Mouse (Mus musculus) liver, embryonic 15.5 days (tissue): ENCODE measurements around the gene Uevld. TPM values are rescaled to one million over a fixed set of nuclear protein-coding genes. Genes with fewer than 3 reads are reported as not detected.
"Not testable (repeated sequence)": the region's sequence is repeated elsewhere in the genome, so short reads cannot be mapped to it uniquely, and the experiment has no call there.

ENCODE experiments used
- ATAC-seq: fragments of 200-750 bp; cut with Nextera tagmentation; 2 replicates; pipeline ENCODE4 v1.8.0; 2017; ENCODE audit warnings: moderate number of reproducible peaks, mild to moderate bottlenecking, moderate library complexity; ENCODE audit not compliant: insufficient read depth
- H3K27ac ChIP-seq: fragments of 300-500 bp; sonication (generic); replicated peaks from 2 replicates; pipeline ENCODE4 v1.5.1; 2015; ENCODE audit warnings: mild to moderate bottlenecking, inconsistent platforms
- H3K27me3 ChIP-seq: fragments of 300-500 bp; sonication (generic); 2 replicates; pipeline ENCODE4 v1.6.1; 2015; ENCODE audit warnings: mild to moderate bottlenecking, inconsistent platforms
- H3K36me3 ChIP-seq: fragments of 300-500 bp; sonication (generic); replicated peaks from 2 replicates; pipeline ENCODE4 v1.6.1; 2015; ENCODE audit warnings: moderate library complexity, mild to moderate bottlenecking, inconsistent platforms
- H3K4me1 ChIP-seq: fragments of 300-500 bp; sonication (generic); replicated peaks from 2 replicates; pipeline ENCODE4 v1.6.1; 2015; ENCODE audit warnings: inconsistent platforms
- H3K4me2 ChIP-seq: fragments of 300-500 bp; sonication (generic); 2 replicates; pipeline ENCODE4 v1.6.1; 2015; ENCODE audit warnings: moderate library complexity, mild to moderate bottlenecking, inconsistent platforms
- H3K4me3 ChIP-seq: fragments of 300-500 bp; sonication (generic); replicated peaks from 2 replicates; pipeline ENCODE4 v1.5.1; 2015; ENCODE audit warnings: mild to moderate bottlenecking, inconsistent platforms
- H3K9ac ChIP-seq: fragments of 300-500 bp; sonication (generic); 2 replicates; pipeline ENCODE4 v1.6.1; 2015; ENCODE audit warnings: moderate library complexity, mild to moderate bottlenecking, inconsistent platforms
- H3K9me3 ChIP-seq: fragments of 300-500 bp; sonication (generic); replicated peaks from 2 replicates; pipeline ENCODE4 v1.6.1; 2016; ENCODE audit warnings: inconsistent platforms
- WGBS: fragments of 180-500 bp; shearing (Covaris S2); methylation state at CpG from one replicate; pipeline ENCODE4 v1.1.7; 2015; ENCODE audit warnings: mixed read lengths; ENCODE audit not compliant: insufficient replicate concordance; 5-methylcytosine and 5-hydroxymethylcytosine counted together
- polyA plus RNA-seq: library from polyadenylated mRNA; unstranded; fragments of >200 nt; fragmentation: Nextera tagmentation; extraction: Ambion mirVana; gene quantifications from 2 replicates; pipeline ENCODE4 v1.2.1, GENCODE M21; 2015

The Uevld gene
- polyA plus RNA-seq, 1 experiment from 2014 or later, result 5.8 TPM

DNA sequence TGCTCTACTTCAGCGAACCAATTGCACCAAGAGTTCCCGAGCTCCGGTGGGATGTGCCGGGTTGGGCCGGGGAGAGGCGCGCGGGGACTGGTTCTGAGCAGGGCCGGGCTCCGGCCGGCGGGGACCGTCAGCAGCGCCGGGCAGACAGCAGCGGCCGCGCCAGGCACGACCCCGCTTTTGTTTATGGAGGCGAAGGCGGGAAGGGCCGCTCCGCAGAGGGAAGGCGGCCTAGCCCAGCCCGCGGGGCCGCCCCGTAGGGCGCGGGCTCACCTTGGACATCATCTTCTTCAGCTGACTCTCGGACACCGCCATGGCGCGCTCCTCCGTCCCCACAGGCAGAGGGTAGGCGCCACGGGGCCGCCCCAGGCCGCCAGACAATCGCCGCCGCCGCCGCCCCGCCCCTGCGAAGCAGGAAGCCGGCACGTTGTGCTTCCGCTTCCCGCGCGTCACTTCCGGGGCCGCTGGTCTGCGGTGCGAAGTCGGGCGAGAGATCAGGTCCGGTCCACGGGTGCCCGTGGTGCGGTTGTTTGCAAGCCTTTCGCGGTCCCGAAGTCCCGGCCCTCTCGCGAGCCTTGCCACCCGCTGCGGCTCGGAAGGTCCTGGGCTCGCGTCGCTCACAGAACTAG is 38.7 kb downstream of the Uevld start, which contains the start of gene Tsg101:
Gene Tsg101 (minus strand): TSS at position 419 of the 626 bp plus-strand sequence.
- peak within 1 kb of the TSS; percentile 87 for H3K4me2 ChIP-seq
- H3K4me3 ChIP-seq, result peak within 1 kb of the TSS; percentile 99
- no peaks in the 10 kb centered on the region; the same call in 1 of the 2 replicates for H3K36me3 ChIP-seq
- no peaks in the 10 kb centered on the region for H3K9me3 ChIP-seq
- H3K9ac ChIP-seq, result peak within 1 kb of the TSS; percentile 92
- peaks cover 35% of the 10 kb centered on the region for H3K4me1 ChIP-seq
- WGBS, result under 1% methylated on average over 75 of the region's 75 CpGs
- ATAC-seq, result peak; percentile 92
- peak within 1 kb of the TSS; percentile 93 for H3K27ac ChIP-seq
- no peaks in the 10 kb centered on the region for H3K27me3 ChIP-seq

DNA sequence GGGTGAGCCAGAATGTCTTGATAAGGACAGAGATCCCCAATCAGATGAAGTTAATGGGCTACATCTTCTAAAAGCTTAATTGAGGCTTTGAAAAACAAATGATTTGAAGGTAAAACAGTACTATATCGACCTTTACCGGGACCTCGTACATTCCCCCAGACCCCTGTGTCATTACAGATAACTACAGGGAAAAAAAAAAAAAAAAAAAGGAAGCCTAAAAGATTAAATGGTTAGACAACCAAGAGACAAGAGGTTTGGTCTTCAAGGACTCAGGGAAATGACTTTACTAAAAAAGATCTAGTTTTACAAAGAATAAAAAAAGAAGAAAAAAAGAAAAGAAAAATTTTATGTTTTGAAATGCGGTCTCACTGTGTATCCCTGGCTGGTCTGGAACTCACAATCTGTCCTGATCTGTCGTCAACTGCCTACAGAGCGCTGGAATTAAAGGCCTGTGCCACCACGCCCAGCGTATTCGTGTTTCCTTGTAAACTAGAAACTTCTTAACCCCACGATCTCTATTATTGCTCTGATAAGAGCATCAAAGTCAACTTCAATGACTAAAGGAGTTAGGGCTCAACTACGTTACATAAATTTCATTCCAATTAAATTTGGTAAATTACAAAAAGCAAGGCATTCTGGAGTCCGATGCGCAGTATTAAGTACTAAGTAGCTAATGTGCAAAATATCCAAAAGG is 39.5 kb downstream of the Uevld start:
- ATAC-seq, result no peak
- Histone ChIP-seq H3K9ac (peak overlapping the region; percentile 92), H3K9me3 (no peaks in the 10 kb centered on the region), H3K4me1 (peaks cover 34% of the 10 kb centered on the region), H3K36me3 (no peaks in the 10 kb centered on the region; the same call in 1 of the 2 replicates), H3K27me3 (no peaks in the 10 kb centered on the region), H3K4me2 (peak overlapping the region; percentile 87), H3K27ac (peak overlapping the region; percentile 93), H3K4me3 (peak overlapping the region; percentile 99)
- WGBS, result 4% methylated on average over 13 of the region's 13 CpGs

DNA sequence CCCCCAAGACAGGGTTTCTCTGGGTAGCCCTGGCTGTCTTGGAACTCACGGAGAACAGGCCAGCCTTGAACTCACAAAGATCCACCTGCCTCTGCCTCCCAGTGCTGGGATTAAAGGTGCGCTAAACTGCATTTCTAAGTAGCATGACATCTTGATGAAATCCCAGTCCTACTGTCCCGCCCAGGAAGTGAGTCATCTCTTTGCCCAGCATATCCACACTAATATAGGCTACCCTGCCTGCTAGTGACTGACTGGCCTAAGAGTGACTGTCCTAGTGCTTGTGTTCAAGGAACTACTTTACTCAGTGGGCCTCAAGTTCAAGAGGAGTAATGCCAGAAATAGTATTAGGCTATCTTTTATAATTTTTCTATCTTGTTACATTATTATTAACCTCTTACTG is 42.0 kb downstream of the Uevld start:
- H3K27me3 ChIP-seq, result no peaks in the 10 kb centered on the region
- no peak for ATAC-seq
- H3K27ac ChIP-seq, result no peak overlapping the region
- no peaks in the 10 kb centered on the region for H3K9me3 ChIP-seq
- no peak overlapping the region for H3K4me3 ChIP-seq
- H3K4me1 ChIP-seq, result peaks cover 34% of the 10 kb centered on the region
- peaks cover 17% of the 10 kb centered on the region for H3K36me3 ChIP-seq
- no peak overlapping the region for H3K4me2 ChIP-seq
- H3K9ac ChIP-seq, result no peak overlapping the region
- WGBS, result 72% methylated on average over 3 of the region's 3 CpGs

DNA sequence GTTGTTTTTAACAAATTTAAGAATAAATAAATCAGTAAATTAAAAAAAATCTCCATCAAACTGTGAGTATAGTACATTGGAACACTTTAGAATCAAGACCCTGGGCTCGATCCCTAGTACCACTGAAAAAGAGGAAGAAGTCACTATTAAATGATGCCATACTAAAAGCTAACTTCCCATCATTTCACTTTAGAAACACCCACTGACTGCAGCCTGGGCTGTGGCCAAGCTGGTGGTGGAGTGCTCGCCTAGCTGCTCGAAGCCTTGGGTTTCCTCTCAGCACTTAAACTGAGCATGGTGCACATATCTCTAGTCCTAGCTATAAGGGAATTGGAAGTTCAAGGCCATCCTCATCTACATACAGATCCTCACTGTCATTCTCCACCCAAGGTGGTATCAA is 47.1 kb downstream of the Uevld start:
- H3K4me2 ChIP-seq, result no peak overlapping the region
- no peak overlapping the region for H3K4me3 ChIP-seq
- H3K9ac ChIP-seq, result no peak overlapping the region
- H3K27me3 ChIP-seq, result no peaks in the 10 kb centered on the region
- peaks cover 65% of the 10 kb centered on the region for H3K36me3 ChIP-seq
- no peaks in the 10 kb centered on the region for H3K9me3 ChIP-seq
- no peak overlapping the region for H3K27ac ChIP-seq
- ATAC-seq, result no peak
- 74% methylated on average over 3 of the region's 3 CpGs for WGBS
- peaks cover under 1% of the 10 kb centered on the region; the same call in 1 of the 2 replicates for H3K4me1 ChIP-seq

DNA sequence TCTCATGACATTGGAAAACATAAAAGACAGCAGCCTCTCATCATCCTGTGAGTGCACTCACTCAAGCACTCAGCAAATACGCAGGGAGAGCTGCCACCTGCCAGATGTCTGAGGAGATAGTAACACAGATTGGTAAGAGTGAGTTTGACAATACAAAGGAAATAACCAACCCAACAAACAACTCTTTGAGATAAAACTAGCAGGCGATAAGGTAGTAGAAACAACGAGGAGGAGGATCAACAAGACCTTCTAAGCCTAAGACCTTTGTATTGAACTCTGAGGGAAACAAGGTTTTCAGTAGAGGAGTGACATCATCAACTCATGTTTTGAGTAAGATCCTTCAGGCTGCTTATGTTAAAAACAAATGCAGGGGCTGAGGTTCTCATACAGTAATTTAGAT is 59.0 kb downstream of the Uevld start:
- no peak overlapping the region for H3K9ac ChIP-seq
- ATAC-seq, result no peak
- H3K27me3 ChIP-seq, result no peaks in the 10 kb centered on the region
- H3K36me3 ChIP-seq, result peaks cover 65% of the 10 kb centered on the region
- no peaks in the 10 kb centered on the region for H3K9me3 ChIP-seq
- no peak overlapping the region for H3K4me2 ChIP-seq
- no peak overlapping the region for H3K27ac ChIP-seq
- no peaks in the 10 kb centered on the region for H3K4me1 ChIP-seq
- 32% methylated on average over 3 of the region's 3 CpGs for WGBS
- no peak overlapping the region for H3K4me3 ChIP-seq

DNA sequence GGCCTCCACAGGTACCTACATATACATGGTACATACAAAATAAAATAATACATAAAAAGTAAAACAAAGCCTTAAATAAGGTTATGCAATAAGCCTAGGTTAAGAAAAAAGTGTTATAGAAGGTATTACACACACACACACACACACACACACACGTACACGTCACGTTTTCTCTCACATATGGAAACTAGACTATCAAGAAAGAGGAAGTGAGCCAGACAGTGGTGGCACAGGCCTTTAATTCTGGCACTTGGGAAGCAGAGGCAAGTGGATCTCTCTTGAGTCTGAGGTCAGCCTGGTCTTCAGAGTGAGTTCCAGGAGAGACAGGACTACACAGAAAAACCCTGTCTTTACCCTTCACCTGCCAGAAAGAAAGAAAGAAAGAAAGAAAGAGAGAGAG is 62.8 kb downstream of the Uevld start:
- no peak overlapping the region for H3K9ac ChIP-seq

DNA sequence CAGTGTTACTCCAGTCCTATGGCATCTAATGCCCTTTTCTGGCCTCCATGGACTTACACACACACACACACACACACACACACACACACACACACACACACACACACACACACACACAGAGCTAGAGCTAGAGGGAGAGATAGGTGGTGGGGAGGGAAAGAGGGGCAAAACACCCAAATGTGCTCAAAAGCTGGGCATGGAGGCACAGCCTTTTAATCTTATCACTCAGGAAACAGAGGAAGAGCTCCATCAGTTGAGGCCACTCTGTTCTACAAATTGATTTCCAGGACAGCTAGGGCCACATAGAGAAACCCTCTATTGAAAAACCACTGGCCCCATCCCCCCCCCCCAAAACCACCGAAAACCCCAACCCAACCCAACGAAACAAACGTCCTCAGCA is 75.0 kb downstream of the Uevld start:
- Histone ChIP-seq H3K36me3 (peaks cover 28% of the 10 kb centered on the region), H3K4me2 (no peak overlapping the region), H3K27me3 (no peaks in the 10 kb centered on the region), H3K4me1 (peaks cover 16% of the 10 kb centered on the region), H3K9me3 (no peaks in the 10 kb centered on the region), H3K9ac (no peak overlapping the region), H3K27ac (no peak overlapping the region), H3K4me3 (no peak overlapping the region)
- WGBS, result 19% methylated on average over 3 of the region's 3 CpGs
- 0 out of 2 replicates have a peak, but pooled peaks have one; percentile 25 for ATAC-seq

More for the DNA sequence above, 62.8 kb downstream of the Uevld start:
- Histone ChIP-seq H3K9me3 (no peaks in the 10 kb centered on the region), H3K4me1 (no peaks in the 10 kb centered on the region), H3K4me2 (no peak overlapping the region), H3K27me3 (no peaks in the 10 kb centered on the region), H3K36me3 (peaks cover 66% of the 10 kb centered on the region), H3K27ac (no peak overlapping the region), H3K4me3 (no peak overlapping the region)
- no peak for ATAC-seq
- 59% methylated on average over 3 of the region's 3 CpGs for WGBS

DNA sequence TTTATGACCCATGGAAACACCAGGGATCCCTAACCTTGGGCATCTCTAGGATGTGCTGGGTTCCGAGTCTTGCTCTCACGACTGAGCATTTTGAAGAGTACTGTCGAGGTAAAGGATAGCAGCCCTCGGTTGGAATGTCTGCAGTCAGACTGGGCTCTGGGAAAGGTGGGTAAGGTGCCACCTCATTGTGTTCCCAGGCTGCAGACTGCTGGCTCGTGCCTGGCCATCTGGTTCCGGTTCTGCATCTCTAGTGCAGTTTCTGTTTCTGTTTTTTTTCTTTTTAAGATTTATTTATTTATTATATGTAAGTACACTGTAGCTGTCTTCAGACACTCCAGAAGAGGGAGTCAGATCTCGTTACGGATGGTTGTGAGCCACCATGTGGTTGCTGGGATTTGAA is 76.4 kb downstream of the Uevld start:
- not testable (repeated sequence) for ATAC-seq
- 70% methylated on average over 8 of the region's 8 CpGs for WGBS

DNA sequence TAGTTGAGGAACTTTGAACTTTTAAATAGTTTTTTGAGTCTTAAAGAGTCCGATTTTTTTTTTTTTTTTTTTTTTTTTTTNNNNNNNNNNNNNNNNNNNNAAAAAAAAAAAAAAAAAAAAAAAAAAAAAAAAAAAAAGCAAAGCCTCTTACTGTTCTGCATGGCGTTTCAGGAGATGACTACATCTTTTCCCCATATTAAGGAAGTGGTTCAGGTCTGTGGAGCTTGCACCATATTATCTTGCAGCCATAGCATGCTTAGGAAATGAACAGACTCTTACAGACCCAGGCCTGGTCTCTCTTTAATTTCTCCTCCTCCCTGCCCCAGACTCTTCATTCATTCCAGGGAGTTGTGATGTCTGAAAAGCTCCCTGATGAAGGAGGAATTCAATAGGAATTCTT is 77.3 kb downstream of the Uevld start:
- H3K4me1 ChIP-seq, result peaks cover 24% of the 10 kb centered on the region
- no peaks in the 10 kb centered on the region for H3K27me3 ChIP-seq
- H3K9me3 ChIP-seq, result no peaks in the 10 kb centered on the region
- no peak overlapping the region for H3K4me3 ChIP-seq
- H3K4me2 ChIP-seq, result no peak overlapping the region
- 48% methylated on average over 2 of the region's 2 CpGs for WGBS
- no peak overlapping the region for H3K9ac ChIP-seq
- no peak overlapping the region for H3K27ac ChIP-seq
- H3K36me3 ChIP-seq, result peaks cover 7% of the 10 kb centered on the region
- no peak for ATAC-seq

More for the DNA sequence above, 76.4 kb downstream of the Uevld start:
- not testable (repeated sequence) for H3K4me2 ChIP-seq, H3K9me3 ChIP-seq, H3K27ac ChIP-seq, H3K9ac ChIP-seq, H3K4me3 ChIP-seq, H3K27me3 ChIP-seq
- Histone ChIP-seq H3K36me3 (peaks cover 15% of the 10 kb centered on the region), H3K4me1 (peaks cover 23% of the 10 kb centered on the region)

DNA sequence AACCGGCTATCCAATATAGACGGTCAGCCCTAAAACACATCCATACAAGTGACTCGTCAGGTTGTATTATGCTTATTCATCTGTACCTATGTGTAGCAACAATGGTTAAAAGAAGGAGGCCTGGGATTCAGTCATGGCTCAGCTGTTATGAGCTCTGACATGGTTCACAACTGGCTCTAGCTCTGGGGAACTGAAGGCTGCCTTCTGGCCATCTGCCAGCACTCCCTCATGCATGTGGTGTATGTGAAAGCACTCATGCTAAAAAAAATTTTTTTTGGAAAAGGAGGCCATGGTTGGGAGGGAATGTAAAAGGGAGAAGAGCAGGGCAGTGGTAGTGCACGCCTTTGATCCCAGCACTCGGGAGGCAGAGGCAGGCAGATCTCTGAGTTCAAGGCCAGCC is 78.5 kb downstream of the Uevld start:
- Histone ChIP-seq H3K9me3 (no peaks in the 10 kb centered on the region), H3K9ac (no peak overlapping the region), H3K4me2 (no peak overlapping the region), H3K27ac (no peak overlapping the region), H3K27me3 (no peaks in the 10 kb centered on the region), H3K4me3 (no peak overlapping the region), H3K4me1 (peaks cover 24% of the 10 kb centered on the region), H3K36me3 (peaks cover 1% of the 10 kb centered on the region; the same call in 1 of the 2 replicates)
- ATAC-seq, result no peak
- 80% methylated on average over 5 of the region's 5 CpGs for WGBS

DNA sequence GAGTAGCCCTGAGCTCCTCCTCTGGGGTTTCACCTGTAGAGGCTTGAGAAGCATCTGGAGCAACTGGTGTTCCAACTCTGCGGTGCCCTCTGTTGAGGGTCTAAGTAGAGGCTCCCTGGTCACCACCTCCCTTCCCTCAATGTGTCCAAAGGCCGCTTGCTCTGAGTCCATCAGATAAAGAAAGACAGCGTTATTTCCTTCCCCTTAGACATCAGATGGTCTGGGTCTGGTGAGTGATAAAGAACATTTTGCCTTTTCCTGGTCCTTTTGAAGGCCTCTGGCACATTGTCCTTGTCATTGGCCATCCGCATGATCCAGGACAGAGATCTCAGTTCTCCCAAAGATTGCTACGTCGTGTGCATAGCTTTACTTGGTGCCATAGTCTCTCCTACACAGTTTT is 81.1 kb downstream of the Uevld start:
- Histone ChIP-seq H3K9ac (no peak overlapping the region), H3K9me3 (no peaks in the 10 kb centered on the region), H3K4me1 (peaks cover 8% of the 10 kb centered on the region; the same call in 1 of the 2 replicates), H3K36me3 (no peaks in the 10 kb centered on the region), H3K4me3 (no peak overlapping the region), H3K27ac (no peak overlapping the region), H3K4me2 (no peak overlapping the region), H3K27me3 (no peaks in the 10 kb centered on the region)
- no peak for ATAC-seq
- WGBS, result 24% methylated on average over 6 of the region's 6 CpGs
